Mouse (Mus musculus) ovary, postnatal 36 days (tissue): Measurements from ENCODE around the gene Olfr1222.
"Not testable (repeated sequence)": the region's sequence is repeated elsewhere in the genome, so short reads cannot be mapped to it uniquely, and the experiment has no call there.

Experiments used
- DNase-seq: peaks from one replicate; pipeline ENCODE4 v3.0.0; 2022; ENCODE audit warnings: low spot score, mixed read lengths

Olfr1222 gene

GRCm38 (mm10) chr2:89132954-89133353 lies at the start of gene Olfr1222:
Gene Olfr1222, minus strand, starts transcription at chr2:89133054.
- no peak for DNase-seq

- DNase-seq, result no peak
Observed at GRCm38 (mm10) chr2:89174569-89174968, 41.7 kb upstream of the Olfr1222 start, which contains the start of gene Olfr1225. Gene Olfr1225, minus strand, starts transcription at chr2:89174669.

DNA sequence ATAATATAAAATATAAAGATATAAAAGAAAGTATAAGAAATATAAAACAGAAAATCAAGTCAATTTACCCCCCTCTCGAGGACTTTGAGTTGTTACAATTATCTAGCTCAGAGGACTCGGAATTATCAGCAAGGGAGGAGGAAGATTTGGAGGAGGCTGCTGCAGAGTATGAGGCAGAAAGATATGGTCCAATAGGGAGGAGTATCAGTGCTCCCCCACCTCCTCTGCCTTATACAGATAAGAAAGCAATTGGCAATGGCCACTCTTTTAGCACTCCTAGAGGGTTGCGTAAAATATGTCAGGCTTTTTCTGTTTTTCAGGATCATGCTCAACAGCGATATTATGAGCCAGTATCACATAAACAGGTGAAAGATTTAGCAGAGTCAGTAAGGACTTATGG lies 31.9 kb upstream of the Olfr1222 start:
- DNase-seq, result not testable (repeated sequence)

DNA sequence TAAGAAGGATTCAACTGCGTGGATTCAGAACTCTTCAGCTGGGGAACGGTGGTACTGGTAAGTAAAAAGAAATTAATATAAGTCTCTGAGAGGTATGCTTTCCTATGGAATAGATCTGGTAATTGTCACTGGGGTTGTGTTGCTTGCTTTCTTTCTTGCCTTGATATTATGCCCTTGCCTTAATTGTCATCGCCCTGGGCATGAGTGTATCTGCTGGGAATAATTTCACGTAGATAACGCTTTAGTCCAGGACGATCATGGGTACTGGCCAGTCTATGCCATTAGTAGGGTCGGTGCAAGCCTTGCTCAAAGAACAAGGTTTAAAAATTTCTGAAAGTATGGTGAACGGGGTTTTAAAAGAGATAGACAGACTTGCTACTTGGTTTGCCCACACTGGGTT lies 31.1 kb upstream of the Olfr1222 start, which contains the start of gene Olfr1224-ps1:
Gene Olfr1224-ps1, minus strand, starts transcription at position 101 of the 400 bp plus-strand sequence.
- not testable (repeated sequence) for DNase-seq

DNA sequence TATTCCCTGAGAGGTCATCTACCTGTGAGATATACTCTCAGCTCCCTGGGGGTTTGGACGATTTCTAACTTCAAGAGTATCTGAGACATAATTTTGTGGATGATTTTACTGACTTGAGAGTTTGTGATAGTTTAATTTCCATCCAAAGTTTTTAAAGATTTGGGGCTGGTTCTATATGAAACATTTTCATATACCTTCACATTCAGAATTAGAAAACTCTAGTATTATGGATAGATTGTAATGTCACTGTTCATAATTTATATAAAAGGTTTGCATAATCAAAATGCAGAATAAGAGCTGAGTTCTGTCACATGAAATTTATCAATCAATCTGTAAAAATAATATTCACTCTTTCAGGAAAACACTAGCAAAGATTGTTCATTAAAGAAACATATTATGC lies 18.6 kb upstream of the Olfr1222 start, which contains the start of gene Olfr1223:
Gene Olfr1223, minus strand, starts transcription at position 101 of the 400 bp plus-strand sequence.
- DNase-seq, result no peak

DNA sequence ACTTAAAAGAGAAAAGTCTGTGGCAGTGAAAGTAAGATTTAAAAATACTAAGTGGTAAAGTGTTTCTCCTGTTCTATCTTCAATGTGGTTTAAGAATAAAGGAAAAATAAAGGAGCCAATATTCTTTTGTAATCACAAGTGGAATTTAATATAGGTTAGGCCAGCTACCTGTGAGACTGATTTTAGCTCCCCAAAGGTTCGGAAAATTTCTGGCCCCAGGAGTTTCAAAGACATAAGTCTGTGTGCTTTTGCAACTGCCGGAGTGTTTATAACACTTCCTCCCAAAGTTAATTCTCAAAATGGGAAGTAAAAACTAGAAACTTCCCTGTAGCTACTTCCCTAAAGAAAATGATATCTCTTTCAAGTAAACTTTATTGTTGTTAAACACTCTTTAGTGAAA lies 15.7 kb downstream of the Olfr1222 start, which contains the start of gene Olfr1221:
Gene Olfr1221, minus strand, starts transcription at position 101 of the 400 bp plus-strand sequence.
- no peak for DNase-seq

DNA sequence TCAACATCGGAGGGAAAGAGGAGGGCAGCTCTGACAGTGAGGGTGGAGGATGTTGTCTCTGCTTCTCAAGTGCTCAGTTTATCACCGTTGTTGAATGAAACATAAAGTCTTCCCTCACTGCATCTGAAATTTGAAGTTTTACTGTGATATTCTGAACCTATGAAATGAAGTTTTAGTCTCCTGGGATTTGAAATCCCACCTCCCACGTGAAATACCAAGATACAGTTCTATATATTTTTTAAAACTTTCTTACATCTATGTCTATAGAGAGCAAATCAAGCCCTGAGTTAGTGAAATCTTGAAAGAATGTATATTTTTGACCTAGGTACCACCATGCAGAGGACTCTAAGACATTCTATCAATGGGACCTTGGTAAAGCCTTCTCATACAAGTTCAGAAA lies 26.1 kb downstream of the Olfr1222 start, which contains the start of gene Olfr1220:
Gene Olfr1220, minus strand, starts transcription at position 101 of the 400 bp plus-strand sequence.
- no peak for DNase-seq

- DNase-seq, result no peak
Observed at GRCm38 (mm10) chr2:89105651-89106050, 27.2 kb downstream of the Olfr1222 start.

- DNase-seq, result no peak
Observed at GRCm38 (mm10) chr2:89093848-89094247, 39.0 kb downstream of the Olfr1222 start.

GRCm38 (mm10) chr2:89083413-89083812 lies 49.4 kb downstream of the Olfr1222 start, which contains the start of gene Olfr1219:
Gene Olfr1219, minus strand, starts transcription at chr2:89083513.
- DNase-seq, result no peak

GRCm38 (mm10) chr2:89081487-89081886 lies 51.4 kb downstream of the Olfr1222 start:
- DNase-seq, result no peak
